Mouse (Mus musculus): ENCODE results near the gene Rbfox2.
A peak's percentile ranks its signal among the peaks of the same experiment; 100 is the strongest.

Gene Rbfox2

GRCm38 (mm10) chr15:77031271-77031670, 275.5 kb downstream of the Rbfox2 start:
- DNase-seq (ENCODE audit: low spot score in 2 of 2): no peak

DNA sequence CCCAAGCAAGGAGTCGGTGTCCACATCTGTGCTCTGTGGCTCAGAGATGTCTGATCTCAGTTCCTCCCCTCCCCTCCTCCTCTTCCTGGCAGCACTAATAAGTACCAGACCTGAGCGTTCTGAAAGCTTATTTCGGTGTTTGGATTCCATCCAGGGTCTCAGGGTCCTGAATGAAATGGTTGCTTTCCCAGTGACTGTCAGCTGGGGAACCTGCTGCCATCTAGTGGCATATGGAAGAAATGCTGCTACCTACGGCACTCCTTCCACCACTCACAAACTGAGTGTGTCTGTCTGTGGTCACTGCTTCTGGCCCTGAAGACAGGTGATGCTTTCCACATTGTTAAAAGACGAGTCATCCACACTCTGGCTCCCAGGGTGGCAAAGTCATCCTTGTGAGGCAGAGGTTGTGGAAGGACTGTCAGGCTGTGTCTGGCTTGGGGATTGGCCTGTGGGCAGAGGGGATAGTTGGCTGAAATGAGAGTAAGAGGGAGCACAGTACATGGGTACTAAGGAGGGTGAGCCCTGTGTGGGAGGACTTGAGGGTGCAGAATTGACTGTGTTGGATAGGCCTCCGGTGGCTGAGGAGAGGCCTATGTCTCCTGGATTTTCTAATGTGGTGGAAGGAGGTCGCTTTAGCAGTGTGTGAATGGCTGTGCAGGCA, 277.3 kb downstream of the Rbfox2 start:
- DNase-seq (ENCODE audit: low spot score in 2 of 2): peak in 1 of 2 experiments; percentile 43
